Mouse (Mus musculus) thymus, adult 2 months (tissue): ENCODE results near the gene Pinlyp.

ENCODE experiments used
- CTCF ChIP-seq: fragments of 200-500 bp; IDR thresholded peaks from 2 replicates; pipeline ENCODE4 v1.5.1; 2012; ENCODE audit warnings: mild to moderate bottlenecking, control low read depth, low read length, moderate library complexity, borderline replicate concordance; ENCODE audit not compliant: control insufficient read depth, poor library complexity, insufficient read depth; ENCODE audit errors: extremely low read depth
- POLR2A ChIP-seq: fragments of 200-500 bp; IDR thresholded peaks from 2 replicates; pipeline ENCODE4 v1.6.1; 2012; ENCODE audit warnings: mild to moderate bottlenecking, low read length, control low read depth, moderate library complexity; ENCODE audit not compliant: control insufficient read depth, poor library complexity, insufficient read depth; ENCODE audit errors: extremely low read depth

DNA sequence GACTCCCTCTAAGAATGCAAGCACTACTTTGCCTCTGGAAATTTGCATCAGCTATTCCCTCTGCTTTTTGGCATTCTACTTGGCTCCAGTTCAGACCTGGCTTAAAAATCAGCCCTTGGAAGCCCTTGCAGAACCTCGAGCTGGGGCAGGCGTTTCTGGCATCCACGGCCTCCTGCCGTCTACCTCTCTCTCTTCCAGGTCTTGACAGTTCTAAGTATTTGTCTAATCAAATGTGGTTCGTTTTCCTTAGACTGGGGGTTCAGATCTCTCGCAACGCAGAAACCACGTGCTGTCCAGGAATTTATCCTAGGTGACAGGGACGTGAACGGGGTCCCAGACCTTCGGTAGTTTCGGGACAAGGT lies 39.5 kb downstream of the Pinlyp start:
- TF ChIP-seq POLR2A (no peak), CTCF (no peak)
